ENCODE assay signal across 29 mouse cellular contexts in genomic region chr6:49273934-49274333, GRCm38 (mm10). TPM values are rescaled to one million over a fixed set of nuclear protein-coding genes. Genes with fewer than 3 reads are reported as not detected.
DNase-seq lines count a peak whose midpoint lies in the region; ATAC-seq and TF ChIP-seq lines count a peak whose summit lies in the region.
"Had no signal": no experiment of that assay in that cellular context is flagged by ENCODE, and none has a peak within 500 bp of the region (broad histone marks: within the 10 kb centered on the region; RNA-seq: fewer than 3 reads in every experiment).

No protein-coding gene starts in this region.

- no peaks in the 10 kb centered on the region for H3K36me3 ChIP-seq in liver, embryonic 14.5 days (replicated peaks; ENCODE audit: control insufficient read depth, insufficient read depth, low read depth)
- H3K36me3 ChIP-seq in E14TG2a.4 (ENCODE audit: insufficient read depth, low read length): peaks cover 23% of the 10 kb centered on the region
- H3K36me3 ChIP-seq: intestine, embryonic 15.5 days; limb, embryonic 10.5 days; limb, embryonic 15.5 days; liver, embryonic 15.5 days; lung, embryonic 15.5 days; midbrain, embryonic 13.5 days; neural tube, embryonic 12.5 days had no signal

- WGBS in liver, embryonic 14.5 days (ENCODE audit: insufficient replicate concordance): 48% methylated on average over 4 of the region's 4 CpGs

- TF ChIP-seq EP300 in liver, embryonic 14.5 days (IDR thresholded peaks at IDR 0.05; ENCODE audit: low read depth): no peak

- H3K27me3 ChIP-seq in liver, embryonic 14.5 days (ENCODE audit: control insufficient read depth, insufficient read depth, low read length): no peaks in the 10 kb centered on the region
- H3K27me3 ChIP-seq in E14TG2a.4 (ENCODE audit: insufficient read depth, low read length): no peaks in the 10 kb centered on the region
- H3K27me3 ChIP-seq: intestine, embryonic 15.5 days; limb, embryonic 15.5 days; liver, embryonic 15.5 days; lung, embryonic 15.5 days; midbrain, embryonic 13.5 days; neural tube, embryonic 12.5 days had no signal

- H3K4me1 ChIP-seq in liver, embryonic 14.5 days (replicated peaks; ENCODE audit: control insufficient read depth in 2 of 2, insufficient read depth in 2 of 2, low read length in 1 of 2): no peaks in the 10 kb centered on the region
- peaks cover 30% of the 10 kb centered on the region for H3K4me1 ChIP-seq in E14TG2a.4 (replicated peaks; ENCODE audit: low read depth, low read length)
- H3K4me1 ChIP-seq: intestine, embryonic 15.5 days; limb, embryonic 10.5 days; limb, embryonic 15.5 days; liver, embryonic 15.5 days; lung, embryonic 15.5 days; neural tube, embryonic 12.5 days had no signal

- TF ChIP-seq CTCF in liver, embryonic 14.5 days (IDR thresholded peaks at IDR 0.05; ENCODE audit: low read depth): 0 out of 2 replicates have a peak, but pooled peaks have one; percentile 3
- TF ChIP-seq CTCF in E14TG2a.4 (conservative IDR thresholded peaks at IDR 0.05; ENCODE audit: low read length): no peak
- TF ChIP-seq CTCF in brain, embryonic 14.5 days (IDR thresholded peaks at IDR 0.05; ENCODE audit: borderline replicate concordance, extremely low read depth, insufficient read depth, insufficient read length): no peak

- H3K4me3 ChIP-seq in liver, embryonic 14.5 days (ENCODE audit: insufficient read depth in 1 of 2, low read depth in 2 of 2, low read length in 2 of 2): no peak overlapping the region
- H3K4me3 ChIP-seq in E14TG2a.4 (replicated peaks; ENCODE audit: low read length): peak overlapping the region; percentile 51
- H3K4me3 ChIP-seq: intestine, embryonic 15.5 days; limb, embryonic 10.5 days; limb, embryonic 15.5 days; liver, embryonic 15.5 days; lung, embryonic 15.5 days; midbrain, embryonic 13.5 days; neural tube, embryonic 12.5 days had no signal

- no peaks in the 10 kb centered on the region for H3K9me3 ChIP-seq in liver, embryonic 14.5 days (ENCODE audit: control insufficient read depth, low read length)
- peaks cover 66% of the 10 kb centered on the region for H3K9me3 ChIP-seq in E14TG2a.4 (ENCODE audit: low read length)
- H3K9me3 ChIP-seq: intestine, embryonic 15.5 days; limb, embryonic 10.5 days; limb, embryonic 15.5 days; liver, embryonic 15.5 days; lung, embryonic 15.5 days; midbrain, embryonic 13.5 days; neural tube, embryonic 12.5 days had no signal

- no peak for ATAC-seq in liver, embryonic 14.5 days (ENCODE audit: insufficient read depth)
- ATAC-seq: activated CD4-positive, CD25-positive, alpha-beta regulatory T cell, adult 4 months; CD4-positive, CD25-positive, alpha-beta regulatory T cell, adult 4 months; forebrain, embryonic 14.5 days; hindbrain, embryonic 16.5 days; intestine, embryonic 15.5 days; midbrain, embryonic 13.5 days had no signal

- DNase-seq in liver, embryonic 14.5 days (ENCODE audit: low read depth in 3 of 3, low spot score in 3 of 3): no peak
- DNase-seq in liver (no peak), ES-CJ7 (ENCODE audit: low read depth, low spot score) (peak; percentile 77)
- DNase-seq in brain, embryonic 14.5 days (ENCODE audit: low read depth): peak; percentile 18
- DNase-seq in kidney, adult 11 months: no peak
- DNase-seq in adrenal gland, postnatal 4 days (ENCODE audit: low spot score in 2 of 2): no peak
- DNase-seq: adrenal gland, adult 2 months; cerebellum, adult 11 months; cerebellum, adult 9-10 months; cerebellum, postnatal 36 days; gastrocnemius, postnatal 25 days; heart, postnatal 4 days; kidney, adult 8-10 months; kidney, postnatal 10 days; layer of hippocampus, postnatal 36 days; thymus, postnatal 4 days had no signal

- TF ChIP-seq POLR2A in brain, embryonic 14.5 days (IDR thresholded peaks at IDR 0.05; ENCODE audit: borderline replicate concordance, extremely low read depth, insufficient read depth, insufficient read length, poor library complexity, severe bottlenecking): no peak

- H3K4me2 ChIP-seq in liver, embryonic 14.5 days (ENCODE audit: low read depth): no peak overlapping the region
- H3K4me2 ChIP-seq: heart, embryonic 11.5 days; intestine, embryonic 15.5 days; limb, embryonic 15.5 days; liver, embryonic 15.5 days; lung, embryonic 15.5 days; midbrain, embryonic 13.5 days; neural tube, embryonic 12.5 days had no signal

- no peak overlapping the region for H3K27ac ChIP-seq in liver, embryonic 14.5 days
- H3K27ac ChIP-seq: intestine, embryonic 15.5 days; limb, embryonic 10.5 days; limb, embryonic 15.5 days; liver, embryonic 15.5 days; lung, embryonic 15.5 days; midbrain, embryonic 13.5 days; neural tube, embryonic 12.5 days had no signal

- no peak overlapping the region for H3K9ac ChIP-seq in liver, embryonic 14.5 days (replicated peaks)
- H3K9ac ChIP-seq: intestine, embryonic 15.5 days; limb, embryonic 15.5 days; liver, embryonic 15.5 days; lung, embryonic 15.5 days; midbrain, embryonic 13.5 days; neural tube, embryonic 12.5 days had no signal

RNA-seq across cellular contexts. Expression of gene Tra2a, which starts 10.1 kb away (rescaled TPM):
- 46.4 and 61.4 TPM in 2 replicates for polyA plus RNA-seq in liver, embryonic 14.5 days (2012; rRNA removed)
- 16.1 and 16.4 TPM in 2 replicates for polyA plus RNA-seq in liver, embryonic 14.5 days (2014; fragmentation: Nextera tagmentation; extraction: Ambion mirVana)
- 199 and 246 TPM in 2 replicates for polyA plus RNA-seq in brain, embryonic 14.5 days (2012; rRNA removed)
- total RNA-seq in adrenal gland, postnatal 4 days (2021): 10 to 100 TPM; 58.7 to 63.1 TPM

RNA-seq across cellular contexts. Expression of gene Ccdc126, which starts 45.1 kb away (rescaled TPM):
- polyA plus RNA-seq in liver, embryonic 14.5 days (2012; rRNA removed): 0.79 and 1.4 TPM in 2 replicates
- 2.6 and 3.0 TPM in 2 replicates for polyA plus RNA-seq in liver, embryonic 14.5 days (2014; fragmentation: Nextera tagmentation; extraction: Ambion mirVana)
- polyA plus RNA-seq in brain, embryonic 14.5 days (2012; rRNA removed): 5.0 and 5.8 TPM in 2 replicates
- total RNA-seq in adrenal gland, postnatal 4 days (2021): 10 to 100 TPM in 1 of 2 experiments, 1 to 10 TPM in 1; 9.2 to 10.2 TPM

RNA-seq across cellular contexts. Expression of gene Igf2bp3, which starts 59.2 kb away (rescaled TPM):
- 5.0 and 7.6 TPM in 2 replicates for polyA plus RNA-seq in liver, embryonic 14.5 days (2012; rRNA removed)
- polyA plus RNA-seq in liver, embryonic 14.5 days (2014; fragmentation: Nextera tagmentation; extraction: Ambion mirVana): 14.0 and 15.4 TPM in 2 replicates
- 22.0 and 22.6 TPM in 2 replicates for polyA plus RNA-seq in brain, embryonic 14.5 days (2012; rRNA removed)
- total RNA-seq in adrenal gland, postnatal 4 days (2021): 10 to 100 TPM; 16.9 to 17.5 TPM
- total RNA-seq: layer of hippocampus, postnatal 36 days had no signal

Comparison
In these comparisons a context has a peak if more than half of its experiments do, and no peak if none do; other contexts are left out.
1. DNase-seq: peak in ES-CJ7 (single experiment) and brain, embryonic 14.5 days (single experiment); none in liver, embryonic 14.5 days (0 of 3), liver (single experiment), kidney, adult 11 months (single experiment) and adrenal gland, postnatal 4 days (0 of 2).